Mouse (Mus musculus) kidney, adult 2 months (tissue): ENCODE data around the gene Slc44a1.

Source experiments
- CTCF ChIP-seq: fragments of 200-500 bp; conservative IDR thresholded peaks from 2 replicates; pipeline ENCODE4 v1.5.1; 2011; ENCODE audit warnings: low read depth, mild to moderate bottlenecking, control low read depth, low read length, moderate library complexity, mixed read lengths; ENCODE audit not compliant: insufficient read depth, insufficient read length
- POLR2A ChIP-seq: fragments of 200-500 bp; IDR thresholded peaks from one replicate; pipeline ENCODE4 v1.6.1; 2011; ENCODE audit warnings: low read depth, low read length, control low read depth

- TF ChIP-seq CTCF, result no peak
- no peak for TF ChIP-seq POLR2A
These were observed 124.4 kb downstream of the Slc44a1 start for GRCm38 (mm10) chr4:53564618-53565017.
